Mouse (Mus musculus): ENCODE data around the gene Gjb2.
A peak's percentile ranks its signal among the peaks of the same experiment; 100 is the strongest.

Gene Gjb2

GRCm38 (mm10) chr14:57066053-57066452, 38.4 kb downstream of the Gjb2 start:
- no peak for DNase-seq (ENCODE audit: low read depth, low spot score)

GRCm38 (mm10) chr14:57060052-57060451, 44.5 kb downstream of the Gjb2 start:
- DNase-seq (ENCODE audit: low read depth, low spot score): peak; percentile 57

GRCm38 (mm10) chr14:57057563-57058321, 46.8 kb downstream of the Gjb2 start, which contains the start of gene Gja3:
TSS of gene Gja3 (minus strand) at chr14:57058100.
- no peak for DNase-seq (ENCODE audit: low read depth, low spot score)

GRCm38 (mm10) chr14:57057204-57057562, 47.3 kb downstream of the Gjb2 start:
- DNase-seq (ENCODE audit: low read depth, low spot score): no peak

- DNase-seq (ENCODE audit: low read depth, low spot score): no peak
Observed at GRCm38 (mm10) chr14:57052713-57053112, 51.8 kb downstream of the Gjb2 start.

Data from embryo, embryonic 11.5 days (tissue).